Mouse (Mus musculus): ENCODE data around the gene Lrrc43. TPM values are rescaled to one million over a fixed set of nuclear protein-coding genes. Genes with fewer than 3 reads are reported as not detected.

Gene Lrrc43
- total RNA-seq, 2 experiments from 2014 or later = not detected

- DNase-seq (ENCODE audit: low spot score in 2 of 2) = no peak
These were observed 25.8 kb downstream of the Lrrc43 start for GRCm38 (mm10) chr5:123514871-123515270.

- no peak for DNase-seq (ENCODE audit: low spot score in 2 of 2)
These were observed 31.6 kb downstream of the Lrrc43 start for GRCm38 (mm10) chr5:123520666-123521065.

DNA sequence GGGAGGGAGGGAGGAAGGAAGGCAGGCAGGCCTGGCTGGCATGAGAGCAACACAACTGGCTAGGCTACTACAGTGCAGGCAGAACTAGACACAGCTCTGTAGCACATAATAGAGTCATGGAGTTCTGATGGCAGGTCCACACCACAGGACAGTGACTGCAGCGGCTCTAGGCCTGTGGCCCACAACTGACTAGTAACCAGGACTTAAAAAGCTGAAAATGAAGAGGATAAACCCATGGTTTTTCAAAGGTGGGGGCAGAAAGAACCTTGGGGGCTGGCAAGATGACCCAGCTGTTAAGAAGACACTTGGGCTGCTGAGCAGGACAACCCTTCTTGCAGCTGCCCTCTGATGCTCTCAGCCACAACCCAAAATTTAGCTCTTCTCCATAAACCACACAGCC is 32.5 kb downstream of the Lrrc43 start:
- DNase-seq (ENCODE audit: low spot score in 2 of 2) = no peak

DNA sequence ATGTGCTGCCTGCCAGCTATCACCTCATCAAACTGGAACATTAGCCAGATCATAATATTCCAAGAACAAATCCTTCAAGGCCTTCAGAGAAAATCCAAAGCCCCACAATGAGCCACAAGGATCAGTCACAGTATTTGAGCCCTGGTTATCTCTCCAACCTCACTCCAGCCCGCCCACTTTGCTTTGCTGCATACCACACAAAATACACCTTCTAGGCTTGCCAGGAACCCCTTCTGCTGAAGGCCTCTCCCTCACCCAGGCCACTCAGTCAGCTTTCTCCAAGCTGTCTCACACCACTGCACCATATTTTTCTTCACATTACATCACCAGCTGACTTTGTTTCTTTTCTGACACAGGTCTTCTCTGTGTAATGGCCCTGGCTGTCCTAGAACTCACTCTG is 33.1 kb downstream of the Lrrc43 start:
- no peak for DNase-seq (ENCODE audit: low spot score in 2 of 2)

GRCm38 (mm10) chr5:123523692-123524392 is 34.7 kb downstream of the Lrrc43 start, which contains the start of gene Diablo:
TSS of gene Diablo (minus strand) at chr5:123524176.
- DNase-seq (ENCODE audit: low spot score in 2 of 2) = peak; percentile 95 to 96

DNA sequence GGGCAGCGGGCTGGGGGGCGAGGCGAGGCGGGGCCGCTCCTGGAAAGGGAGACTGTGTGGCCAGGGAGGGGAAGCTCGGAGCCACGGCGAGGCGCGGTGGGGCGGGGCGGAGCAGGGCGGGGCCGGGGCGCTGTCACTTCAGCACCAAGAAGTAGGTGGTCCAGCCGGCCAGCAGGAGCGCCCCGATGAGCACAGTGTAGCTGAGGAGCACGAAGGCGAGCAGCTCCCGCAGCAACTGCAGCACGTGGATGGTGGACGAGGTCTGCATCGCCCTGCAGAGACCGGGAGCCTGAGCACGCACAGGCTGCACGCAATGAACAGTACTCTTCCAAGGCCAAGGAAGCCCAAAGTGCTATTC is 35.3 kb downstream of the Lrrc43 start:
- no peak for DNase-seq (ENCODE audit: low spot score in 2 of 2)

DNA sequence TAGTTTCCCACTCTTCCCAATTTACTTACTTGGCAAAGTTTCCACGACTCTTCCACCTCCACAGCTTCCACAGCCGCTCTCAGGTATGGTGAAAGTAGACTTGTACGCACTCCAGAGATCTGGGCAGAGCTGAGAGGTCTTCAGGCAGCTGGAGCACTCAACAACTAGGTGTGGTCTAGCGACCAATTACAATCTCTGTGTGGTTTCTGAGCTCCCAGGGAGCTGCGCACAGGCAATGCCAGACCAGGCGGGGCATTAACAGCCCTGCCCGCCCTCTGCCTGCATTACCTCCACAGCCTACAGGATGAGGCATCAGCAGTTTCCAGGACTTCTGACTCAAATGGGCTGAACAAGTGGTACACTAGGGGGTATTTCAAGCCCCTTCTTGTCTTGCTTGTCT is 36.2 kb downstream of the Lrrc43 start, which contains the start of gene Gm49027:
Gm49027 (minus strand) TSS at position 208 of the 400 bp plus-strand sequence.
- DNase-seq (ENCODE audit: low spot score in 2 of 2) = no peak

GRCm38 (mm10) chr5:123525916-123526495 is 36.9 kb downstream of the Lrrc43 start:
- no peak for DNase-seq (ENCODE audit: low spot score in 2 of 2)

GRCm38 (mm10) chr5:123528641-123529040 is 39.5 kb downstream of the Lrrc43 start:
- DNase-seq (ENCODE audit: low spot score in 2 of 2) = peak in 1 of 2 experiments; percentile 3

DNA sequence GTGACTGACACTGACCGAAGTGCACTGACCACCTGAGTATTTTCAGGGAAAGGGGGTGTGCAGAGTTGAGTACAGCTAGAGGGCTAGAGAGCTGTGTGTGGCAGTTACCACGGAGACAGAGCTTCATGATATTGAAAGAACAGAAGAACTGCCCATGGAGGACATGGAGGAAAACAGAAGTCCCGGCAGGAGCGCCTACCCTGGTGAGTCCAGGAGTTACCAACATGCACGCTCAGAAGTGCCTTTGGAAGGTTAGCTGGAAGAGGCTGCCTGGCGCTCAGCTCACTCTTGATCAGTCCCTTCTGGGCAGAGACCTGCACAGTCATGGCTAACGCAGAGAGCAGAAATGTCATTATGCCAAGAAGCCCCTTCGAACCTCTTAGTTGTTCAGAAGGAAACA is 41.0 kb downstream of the Lrrc43 start:
- DNase-seq (ENCODE audit: low spot score in 2 of 2) = no peak

GRCm38 (mm10) chr5:123533801-123534200 is 44.7 kb downstream of the Lrrc43 start:
- no peak for DNase-seq (ENCODE audit: low spot score in 2 of 2)

GRCm38 (mm10) chr5:123555693-123556092 is 66.6 kb downstream of the Lrrc43 start:
- DNase-seq (ENCODE audit: low spot score in 2 of 2) = no peak

DNA sequence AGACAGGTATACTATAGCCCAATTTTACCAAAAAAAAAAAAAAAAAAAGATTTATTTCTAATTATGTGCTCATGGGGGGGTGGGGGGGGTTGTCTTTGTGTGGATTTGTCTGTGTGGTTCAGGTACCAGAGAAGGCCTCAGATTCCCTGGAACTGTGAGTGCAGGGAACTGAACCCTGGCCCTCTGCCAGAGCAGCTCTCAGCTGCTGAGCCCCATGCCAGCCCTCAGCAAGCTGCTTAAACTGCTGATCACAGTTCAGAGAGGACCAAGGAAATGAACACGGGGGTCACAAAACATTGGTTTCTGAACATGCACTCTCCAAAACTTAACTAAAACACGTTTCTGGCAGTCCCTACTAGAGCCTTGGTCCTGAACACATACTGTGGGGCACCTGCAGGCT is 67.3 kb downstream of the Lrrc43 start:
- DNase-seq (ENCODE audit: low spot score in 2 of 2) = peak; percentile 45 to 47

Small RNA genes lying within 50 kb of the gene (microRNA-seq; reads per million reads assigned to microRNA genes)
- gene Mir7647 (ENCODE audit: borderline number of aligned reads in 2 of 2) = 2.4 to 3.7 reads per million in 2 experiments

Other genes with a start within 250 kb of the Lrrc43 start
- gene Wdr66, start 237.2 kb upstream of the Lrrc43 start, total RNA-seq (2021) = under 1 TPM; 0.61 to 0.99 TPM
- gene Bcl7a, start 145.5 kb upstream of the Lrrc43 start, total RNA-seq (2021) = 1 to 10 TPM; 6.9 to 7.1 TPM
- 10 to 100 TPM; 18.5 to 26.8 TPM for gene Mlxip, start 94.5 kb upstream of the Lrrc43 start, total RNA-seq (2021)
- gene Il31, start 184 bp downstream of the Lrrc43 start, total RNA-seq (2021) = not detected
- under 1 TPM; 0.35 to 0.36 TPM for gene B3gnt4, start 21.2 kb downstream of the Lrrc43 start, total RNA-seq (2021)
- gene Diablo, start 34.9 kb downstream of the Lrrc43 start, total RNA-seq (2021) = 10 to 100 TPM; 73.5 to 83.4 TPM
- gene Gm49027, start 36.2 kb downstream of the Lrrc43 start, total RNA-seq (2021) = 10 to 100 TPM in 1 of 2 experiments, 1 to 10 TPM in 1; 4.3 to 11.6 TPM
- 10 to 100 TPM; 43.8 to 49.3 TPM for gene Vps33a, start 83.7 kb downstream of the Lrrc43 start, total RNA-seq (2021)
- gene Clip1, start 195.3 kb downstream of the Lrrc43 start, total RNA-seq (2021) = 10 to 100 TPM; 66.0 to 74.2 TPM
- 10 to 100 TPM; 33.1 to 45.2 TPM for gene Zcchc8, start 231.8 kb downstream of the Lrrc43 start, total RNA-seq (2021)